Mouse (Mus musculus) c-Kit-positive CD71-positive TER-119-negative erythroid progenitor cells, embryonic 14.5 days (primary cell): Measurements from ENCODE around the gene Nat8f5.
"Not testable (repeated sequence)": the region's sequence is repeated elsewhere in the genome, so short reads cannot be mapped to it uniquely, and the experiment has no call there.

Experiments
- DNase-seq: peaks from one replicate; pipeline ENCODE4 v3.0.0-alpha.2; 2013; ENCODE audit warnings: low read depth

Nat8f5 gene

GRCm38 (mm10) chr6:85820837-85821236 is at the start of gene Nat8f5, which contains the start of gene Nat8f6:
Gene Nat8f5 (minus strand): TSS chr6:85820972.
Gene Nat8f6 (minus strand): TSS chr6:85820954.
- no peak for DNase-seq

- DNase-seq: not testable (repeated sequence)
These were observed 48.2 kb upstream of the Nat8f5 start, which contains the start of gene Nat8f2 for GRCm38 (mm10) chr6:85869006-85869405. Gene Nat8f2 (minus strand): TSS chr6:85869158.

- DNase-seq: no peak
These were observed 47.2 kb upstream of the Nat8f5 start for GRCm38 (mm10) chr6:85867726-85868690.

GRCm38 (mm10) chr6:85866995-85867394 is 46.2 kb upstream of the Nat8f5 start:
- not testable (repeated sequence) for DNase-seq

- DNase-seq: not testable (repeated sequence)
These were observed 45.4 kb upstream of the Nat8f5 start for GRCm38 (mm10) chr6:85866166-85866565.

GRCm38 (mm10) chr6:85864900-85865639 is 44.3 kb upstream of the Nat8f5 start:
- DNase-seq: not testable (repeated sequence)

- no peak for DNase-seq
These were observed 43.1 kb upstream of the Nat8f5 start for GRCm38 (mm10) chr6:85863840-85864239.

GRCm38 (mm10) chr6:85863136-85863535 is 42.4 kb upstream of the Nat8f5 start:
- DNase-seq: no peak

- DNase-seq: no peak
These were observed 41.8 kb upstream of the Nat8f5 start for GRCm38 (mm10) chr6:85862565-85862964.

- no peak for DNase-seq
These were observed 40.5 kb upstream of the Nat8f5 start for GRCm38 (mm10) chr6:85861247-85861646.

- DNase-seq: no peak
These were observed 35.5 kb upstream of the Nat8f5 start for GRCm38 (mm10) chr6:85856194-85856678.

GRCm38 (mm10) chr6:85853481-85853880 is 32.7 kb upstream of the Nat8f5 start:
- DNase-seq: no peak

- no peak for DNase-seq
These were observed 30.4 kb upstream of the Nat8f5 start for GRCm38 (mm10) chr6:85851062-85851773.

- DNase-seq: no peak
These were observed 28.5 kb upstream of the Nat8f5 start for GRCm38 (mm10) chr6:85849240-85849639.

GRCm38 (mm10) chr6:85848140-85848539 is 27.4 kb upstream of the Nat8f5 start:
- DNase-seq: no peak

- no peak for DNase-seq
These were observed 26.1 kb upstream of the Nat8f5 start for GRCm38 (mm10) chr6:85846921-85847320.

GRCm38 (mm10) chr6:85843677-85844458 is 23.1 kb upstream of the Nat8f5 start:
- DNase-seq: not testable (repeated sequence)

- no peak for DNase-seq
These were observed 19.2 kb upstream of the Nat8f5 start for GRCm38 (mm10) chr6:85839982-85840381.

GRCm38 (mm10) chr6:85838674-85839073 is 17.9 kb upstream of the Nat8f5 start:
- no peak for DNase-seq

GRCm38 (mm10) chr6:85837307-85837706 is 16.5 kb upstream of the Nat8f5 start:
- not testable (repeated sequence) for DNase-seq

GRCm38 (mm10) chr6:85836827-85837226 is 16.1 kb upstream of the Nat8f5 start:
- peak; percentile 1 for DNase-seq
